Mouse (Mus musculus): Measurements from ENCODE around the gene Il16. TPM values are rescaled to one million over a fixed set of nuclear protein-coding genes. Genes with fewer than 3 reads are reported as not detected.

The Il16 gene
- polyA plus RNA-seq, 1 experiment = 0.11 TPM

DNA sequence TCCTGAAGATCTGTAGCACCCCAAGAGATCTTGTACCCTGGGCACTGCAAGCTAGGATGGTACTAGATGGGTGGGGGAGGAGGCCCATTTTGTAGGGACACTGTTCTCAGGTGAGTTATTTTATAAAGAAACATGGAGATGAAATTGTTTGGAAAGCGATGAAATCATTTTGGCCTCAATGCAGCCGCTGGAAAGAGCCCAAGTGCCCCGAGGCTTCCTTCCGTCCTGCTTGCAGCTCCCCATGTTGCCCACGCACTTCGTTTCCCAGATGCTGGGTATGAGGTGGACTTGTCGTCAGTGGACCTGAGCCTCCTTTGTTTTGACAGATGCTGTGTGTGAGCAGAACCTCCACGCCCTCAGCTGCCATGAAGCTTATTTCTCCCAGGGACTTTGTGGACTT, 109.1 kb downstream of the Il16 start:
- H3K4me2 ChIP-seq (ENCODE audit: low read depth) = no peak overlapping the region
- H3K27me3 ChIP-seq (ENCODE audit: control insufficient read depth, insufficient read depth, insufficient read length) = no peaks in the 10 kb centered on the region
- H3K4me3 ChIP-seq = no peak overlapping the region
- peaks cover 45% of the 10 kb centered on the region for H3K36me3 ChIP-seq (ENCODE audit: control insufficient read depth, insufficient read depth)
- H3ac ChIP-seq (ENCODE audit: control insufficient read depth, insufficient read length) = no peak overlapping the region
- peaks cover 11% of the 10 kb centered on the region for H3K79me2 ChIP-seq (ENCODE audit: control insufficient read depth, insufficient read depth)
- TF ChIP-seq SRF (IDR thresholded peaks at IDR 0.05; ENCODE audit: control insufficient read depth, insufficient read length, low read depth) = no peak

DNA sequence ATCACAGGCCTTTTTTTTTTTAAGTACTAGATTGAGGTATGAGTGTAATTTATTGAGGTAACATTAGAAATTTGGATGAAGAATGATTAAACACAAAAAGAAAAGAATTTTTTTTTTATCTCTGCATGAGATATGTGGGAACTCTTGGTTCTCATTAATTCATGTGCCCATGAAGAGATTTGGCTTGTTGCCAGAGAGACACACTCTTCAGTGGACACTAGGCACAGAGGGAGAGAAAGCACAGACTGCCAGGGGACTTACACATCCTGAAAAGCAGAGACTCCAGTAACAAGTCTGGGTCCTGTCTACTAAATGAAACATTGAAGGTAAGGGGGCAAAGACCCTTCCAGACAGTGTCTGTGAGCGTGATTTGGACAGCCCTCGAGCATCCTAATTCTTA, 109.8 kb downstream of the Il16 start:
- Histone ChIP-seq H3ac (ENCODE audit: control insufficient read depth, insufficient read length) (no peak overlapping the region), H3K27me3 (ENCODE audit: control insufficient read depth, insufficient read depth, insufficient read length) (no peaks in the 10 kb centered on the region), H3K79me2 (ENCODE audit: control insufficient read depth, insufficient read depth) (peaks cover 11% of the 10 kb centered on the region), H3K36me3 (ENCODE audit: control insufficient read depth, insufficient read depth) (peaks cover 45% of the 10 kb centered on the region), H3K4me3 (no peak overlapping the region), H3K4me2 (ENCODE audit: low read depth) (no peak overlapping the region)
- TF ChIP-seq MYOG (IDR thresholded peaks at IDR 0.05; ENCODE audit: control insufficient read depth in 1 of 3, insufficient read depth in 1 of 3, insufficient read length in 2 of 3, low read depth in 2 of 3) (no peak), POLR2A (IDR thresholded peaks at IDR 0.05; ENCODE audit: insufficient read length, low read depth) (no peak), E2F4 (IDR thresholded peaks at IDR 0.05; ENCODE audit: insufficient read depth) (no peak), TCF3 (IDR thresholded peaks at IDR 0.05; ENCODE audit: insufficient read length, low read depth) (no peak), CEBPB (IDR thresholded peaks at IDR 0.05; ENCODE audit: insufficient read depth, poor library complexity, severe bottlenecking) (no peak), MAX (IDR thresholded peaks at IDR 0.05; ENCODE audit: low read depth) (no peak), MYOD1 (IDR thresholded peaks at IDR 0.05; ENCODE audit: control insufficient read depth in 1 of 3, insufficient read length in 2 of 3, low read depth in 2 of 3) (no peak), POLR2AphosphoS2 (IDR thresholded peaks at IDR 0.05; ENCODE audit: insufficient read length, low read depth) (no peak), REST (IDR thresholded peaks at IDR 0.05; ENCODE audit: insufficient read depth, insufficient read length) (no peak), USF1 (IDR thresholded peaks at IDR 0.05; ENCODE audit: low read depth) (no peak), SRF (IDR thresholded peaks at IDR 0.05; ENCODE audit: control insufficient read depth, insufficient read length, low read depth) (no peak)

DNA sequence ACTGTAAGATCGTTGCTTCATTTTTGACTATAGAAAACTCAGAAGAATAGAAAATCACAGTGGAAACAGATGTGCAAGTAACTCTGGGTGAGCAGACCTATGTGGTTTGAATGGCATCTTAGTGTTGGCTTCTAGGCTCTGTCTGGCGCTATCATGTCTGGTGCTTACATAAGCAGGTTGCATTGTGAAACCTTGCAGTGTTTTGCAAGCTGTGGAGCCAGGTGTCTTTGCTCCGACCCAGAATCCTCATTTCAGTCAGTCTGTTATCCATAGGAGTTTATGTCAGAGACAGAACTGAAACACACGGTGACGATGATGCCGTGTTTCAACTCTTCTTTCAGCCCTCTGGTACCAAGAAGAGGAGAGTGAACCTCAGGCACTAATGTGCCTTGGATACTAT, 111.7 kb downstream of the Il16 start:
- Histone ChIP-seq H3K79me2 (ENCODE audit: control insufficient read depth, insufficient read depth) (peaks cover 11% of the 10 kb centered on the region), H3K36me3 (ENCODE audit: control insufficient read depth, insufficient read depth) (peaks cover 42% of the 10 kb centered on the region), H3K4me3 (peak overlapping the region; percentile 78), H3ac (ENCODE audit: control insufficient read depth, insufficient read length) (no peak overlapping the region), H3K4me2 (ENCODE audit: low read depth) (peak overlapping the region; percentile 15), H3K27me3 (ENCODE audit: control insufficient read depth, insufficient read depth, insufficient read length) (no peaks in the 10 kb centered on the region)
- TF ChIP-seq POLR2AphosphoS2 (IDR thresholded peaks at IDR 0.05; ENCODE audit: insufficient read length, low read depth) = no peak
- no peak for TF ChIP-seq MAX (IDR thresholded peaks at IDR 0.05; ENCODE audit: low read depth)
- TF ChIP-seq TCF3 (IDR thresholded peaks at IDR 0.05; ENCODE audit: insufficient read length, low read depth) = no peak
- TF ChIP-seq E2F4 (IDR thresholded peaks at IDR 0.05; ENCODE audit: insufficient read depth) = no peak
- TF ChIP-seq MYOG (IDR thresholded peaks at IDR 0.05; ENCODE audit: control insufficient read depth in 1 of 3, insufficient read depth in 1 of 3, insufficient read length in 2 of 3, low read depth in 2 of 3) = no peak
- TF ChIP-seq USF1 (IDR thresholded peaks at IDR 0.05; ENCODE audit: low read depth) = no peak
- TF ChIP-seq SRF (IDR thresholded peaks at IDR 0.05; ENCODE audit: control insufficient read depth, insufficient read length, low read depth) = no peak
- TF ChIP-seq MYOD1 (IDR thresholded peaks at IDR 0.05; ENCODE audit: control insufficient read depth in 1 of 3, insufficient read length in 2 of 3, low read depth in 2 of 3) = no peak
- TF ChIP-seq POLR2A (IDR thresholded peaks at IDR 0.05; ENCODE audit: insufficient read length, low read depth) = no peak
- TF ChIP-seq CEBPB (IDR thresholded peaks at IDR 0.05; ENCODE audit: insufficient read depth, poor library complexity, severe bottlenecking) = no peak
- no peak for TF ChIP-seq REST (IDR thresholded peaks at IDR 0.05; ENCODE audit: insufficient read depth, insufficient read length)
- TF ChIP-seq TCF12 (IDR thresholded peaks at IDR 0.05; ENCODE audit: insufficient read depth, poor library complexity, severe bottlenecking) = no peak

DNA sequence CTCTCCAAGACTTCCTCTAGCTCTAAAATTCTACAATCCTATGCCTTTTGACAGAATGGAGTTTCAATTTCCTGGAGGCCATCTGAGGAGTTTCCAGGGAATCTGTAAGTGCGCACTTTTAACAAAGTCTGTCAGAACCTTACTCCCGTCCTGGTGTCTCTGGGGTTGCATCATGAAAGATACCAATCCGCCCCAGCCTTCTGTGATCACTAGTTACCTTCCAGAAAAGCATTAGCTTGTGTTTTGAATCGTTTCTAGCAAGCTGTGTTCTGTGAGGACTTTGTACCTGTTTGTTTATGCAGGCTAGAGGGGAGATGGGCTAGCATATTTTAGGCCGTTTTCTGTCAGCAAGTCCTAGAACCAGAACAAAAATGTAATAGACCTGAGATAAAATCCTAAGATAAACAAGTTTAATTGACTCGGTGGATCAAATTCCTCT, 112.8 kb downstream of the Il16 start:
- peaks cover 11% of the 10 kb centered on the region for H3K79me2 ChIP-seq (ENCODE audit: control insufficient read depth, insufficient read depth)
- H3K27me3 ChIP-seq (ENCODE audit: control insufficient read depth, insufficient read depth, insufficient read length) = no peaks in the 10 kb centered on the region
- peaks cover 33% of the 10 kb centered on the region for H3K36me3 ChIP-seq (ENCODE audit: control insufficient read depth, insufficient read depth)
- H3K4me3 ChIP-seq = peak overlapping the region; percentile 78
- peak overlapping the region; percentile 84 for H3K4me2 ChIP-seq (ENCODE audit: low read depth)
- TF ChIP-seq CEBPB (IDR thresholded peaks at IDR 0.05; ENCODE audit: insufficient read depth, poor library complexity, severe bottlenecking) (peak; percentile 49; the same call in 1 of the 2 replicates), REST (IDR thresholded peaks at IDR 0.05; ENCODE audit: insufficient read depth, insufficient read length) (no peak)
- H3ac ChIP-seq (ENCODE audit: control insufficient read depth, insufficient read length) = peak overlapping the region; percentile 79

DNA sequence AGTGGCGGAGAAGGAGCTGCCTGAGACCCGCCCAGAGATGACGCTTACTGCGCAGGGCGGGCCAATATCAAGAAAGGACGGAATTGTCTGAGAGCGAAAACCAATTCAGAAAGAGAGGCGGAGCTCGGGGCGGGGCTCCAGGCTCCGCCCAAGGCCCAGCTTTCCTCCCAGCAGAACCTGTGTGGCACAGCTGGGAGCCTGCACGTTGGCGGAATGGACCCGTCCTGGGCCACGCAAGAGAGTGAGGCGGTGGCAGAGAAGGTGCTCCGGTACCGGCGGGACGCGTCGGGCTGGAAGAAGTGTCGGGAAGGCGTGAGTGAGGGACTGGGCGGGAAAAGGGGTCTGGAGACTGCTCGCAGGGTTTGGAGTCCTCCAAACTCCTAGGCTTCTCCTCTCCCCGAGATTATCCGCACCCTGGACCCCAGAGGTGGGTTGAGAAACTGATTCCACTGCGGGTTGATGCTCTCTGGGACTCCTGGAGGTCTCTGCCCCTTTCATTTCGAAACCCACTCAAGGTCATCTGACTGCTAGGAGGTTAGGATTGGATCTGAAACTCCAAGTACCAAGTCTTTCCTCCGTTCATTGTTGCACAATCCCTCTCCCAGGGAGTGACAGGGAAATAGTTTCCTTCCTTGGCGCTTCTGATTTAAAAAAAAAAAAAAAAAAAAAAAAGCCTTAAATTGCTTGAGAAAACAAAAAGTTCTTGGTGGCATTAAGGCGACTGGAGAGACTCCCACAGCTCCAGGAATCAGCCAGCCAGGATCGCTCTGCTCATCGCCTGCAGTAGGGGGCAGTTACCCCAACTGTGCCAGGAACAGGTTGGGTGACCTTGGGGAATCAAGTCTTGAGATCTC, 113.5 kb downstream of the Il16 start, which contains the start of gene Stard5:
Stard5 (plus strand) TSS at position 132 of the 854 bp plus-strand sequence.
- H3ac ChIP-seq (ENCODE audit: control insufficient read depth, insufficient read length) = peak within 1 kb of the TSS; percentile 79
- peaks cover 28% of the 10 kb centered on the region for H3K36me3 ChIP-seq (ENCODE audit: control insufficient read depth, insufficient read depth)
- no peaks in the 10 kb centered on the region for H3K27me3 ChIP-seq (ENCODE audit: control insufficient read depth, insufficient read depth, insufficient read length)
- H3K4me2 ChIP-seq (ENCODE audit: low read depth) = peak within 1 kb of the TSS; percentile 84
- no peak for TF ChIP-seq E2F4 (IDR thresholded peaks at IDR 0.05; ENCODE audit: insufficient read depth)
- TF ChIP-seq TCF12 (IDR thresholded peaks at IDR 0.05; ENCODE audit: insufficient read depth, poor library complexity, severe bottlenecking) = no peak
- peak in 2 of 3 experiments; percentile 41 to 46 for TF ChIP-seq MYOD1 (IDR thresholded peaks at IDR 0.05; ENCODE audit: control insufficient read depth in 1 of 3, insufficient read length in 2 of 3, low read depth in 2 of 3)
- TF ChIP-seq POLR2A (IDR thresholded peaks at IDR 0.05; ENCODE audit: insufficient read length, low read depth) = peak; percentile 99
- peak in 2 of 3 experiments; percentile 19 to 51 for TF ChIP-seq MYOG (IDR thresholded peaks at IDR 0.05; ENCODE audit: control insufficient read depth in 1 of 3, insufficient read depth in 1 of 3, insufficient read length in 2 of 3, low read depth in 2 of 3)
- no peak for TF ChIP-seq MAX (IDR thresholded peaks at IDR 0.05; ENCODE audit: low read depth)
- no peak for TF ChIP-seq REST (IDR thresholded peaks at IDR 0.05; ENCODE audit: insufficient read depth, insufficient read length)
- TF ChIP-seq SRF (IDR thresholded peaks at IDR 0.05; ENCODE audit: control insufficient read depth, insufficient read length, low read depth) = peak; percentile 23
- peak; percentile 97 for TF ChIP-seq POLR2AphosphoS2 (IDR thresholded peaks at IDR 0.05; ENCODE audit: insufficient read length, low read depth)
- TF ChIP-seq CEBPB (IDR thresholded peaks at IDR 0.05; ENCODE audit: insufficient read depth, poor library complexity, severe bottlenecking) = 0 out of 2 replicates have a peak, but pooled peaks have one; percentile 38
- no peak for TF ChIP-seq USF1 (IDR thresholded peaks at IDR 0.05; ENCODE audit: low read depth)
- TF ChIP-seq TCF3 (IDR thresholded peaks at IDR 0.05; ENCODE audit: insufficient read length, low read depth) = no peak
- H3K79me2 ChIP-seq (ENCODE audit: control insufficient read depth, insufficient read depth) = peaks cover 11% of the 10 kb centered on the region
- peak within 1 kb of the TSS; percentile 78 for H3K4me3 ChIP-seq

Measured in myocyte (in vitro differentiated cells).